Mouse (Mus musculus): ENCODE data around the gene Poldip3. TPM values are rescaled to one million over a fixed set of nuclear protein-coding genes. Genes with fewer than 3 reads are reported as not detected.
"Not testable (repeated sequence)": the region's sequence is repeated elsewhere in the genome, so short reads cannot be mapped to it uniquely, and the experiment has no call there.

Gene Poldip3
- polyA plus RNA-seq, 1 experiment: 55.8 TPM

- 79% methylated on average over 2 of the region's 2 CpGs for WGBS
- no peak for DNase-seq (ENCODE audit: low read depth, low spot score)
Observed at GRCm38 (mm10) chr15:83135654-83136053, 13.5 kb downstream of the Poldip3 start.

DNA sequence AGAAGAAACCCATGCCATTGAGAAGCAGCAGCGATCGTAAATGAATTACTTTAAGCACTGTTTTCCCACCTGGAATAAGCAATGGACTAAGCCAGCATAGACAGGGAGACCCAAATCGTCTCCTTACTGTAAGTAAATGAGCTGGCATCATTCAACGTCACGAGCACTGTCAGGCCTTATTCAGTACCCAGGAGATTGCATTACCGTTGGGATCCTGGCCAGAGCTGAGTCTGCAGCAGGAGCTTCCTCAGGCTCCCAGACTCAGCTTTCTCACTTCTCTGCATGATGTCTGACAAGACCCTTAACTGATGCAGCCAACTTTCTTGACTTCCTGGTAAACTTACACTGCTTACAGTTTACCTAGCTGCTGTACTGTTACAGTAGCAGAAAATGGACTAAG lies 14.5 kb downstream of the Poldip3 start:
- no peak for DNase-seq (ENCODE audit: low read depth, low spot score)
- 85% methylated on average over 6 of the region's 6 CpGs for WGBS

GRCm38 (mm10) chr15:83129530-83130231 lies 19.5 kb downstream of the Poldip3 start:
- no peak for DNase-seq (ENCODE audit: low read depth, low spot score)
- 79% methylated on average over 7 of the region's 7 CpGs for WGBS

GRCm38 (mm10) chr15:83127037-83127436 lies 22.1 kb downstream of the Poldip3 start:
- WGBS: 83% methylated on average over 3 of the region's 3 CpGs
- DNase-seq (ENCODE audit: low read depth, low spot score): not testable (repeated sequence)

GRCm38 (mm10) chr15:83126582-83126981 lies 22.6 kb downstream of the Poldip3 start:
- no peak for DNase-seq (ENCODE audit: low read depth, low spot score)
- WGBS: 95% methylated on average over 9 of the region's 9 CpGs

- DNase-seq (ENCODE audit: low read depth, low spot score): no peak
- 62% methylated on average over 5 of the region's 5 CpGs for WGBS
Observed at GRCm38 (mm10) chr15:83124625-83125024, 24.6 kb downstream of the Poldip3 start.

- DNase-seq (ENCODE audit: low read depth, low spot score): peak; percentile 57
- 5% methylated on average over 32 of the region's 32 CpGs for WGBS
Observed at GRCm38 (mm10) chr15:83122566-83123145, 26.5 kb downstream of the Poldip3 start, which contains the start of gene Rrp7a. Gene Rrp7a (minus strand): TSS chr15:83122801.

- 4% methylated on average over 40 of the region's 43 CpGs for WGBS
- no peak for DNase-seq (ENCODE audit: low read depth, low spot score)
Observed at GRCm38 (mm10) chr15:83121709-83122565, 27.2 kb downstream of the Poldip3 start.

DNA sequence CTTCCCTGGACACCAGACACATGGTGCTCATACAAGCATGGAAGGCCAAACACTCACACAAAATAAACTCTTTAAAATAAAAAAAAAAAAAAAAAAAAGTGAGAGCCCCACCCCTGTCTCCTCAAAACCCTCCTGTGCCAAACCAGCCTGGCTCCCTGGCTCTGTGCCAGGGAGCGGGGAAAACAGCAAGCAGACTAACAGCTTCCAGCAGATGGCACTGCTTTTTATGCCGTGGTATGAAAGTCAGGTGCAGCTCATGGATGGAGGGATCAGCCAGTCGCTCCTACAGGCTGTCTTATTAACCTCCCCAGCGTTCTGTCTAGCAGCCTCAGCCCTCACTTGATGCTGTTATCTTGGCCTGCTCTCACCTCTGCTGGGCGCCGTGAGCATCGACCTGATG lies 30.8 kb downstream of the Poldip3 start:
- 33% methylated on average over 7 of the region's 7 CpGs for WGBS
- no peak for DNase-seq (ENCODE audit: low read depth, low spot score)

GRCm38 (mm10) chr15:83115071-83115470 lies 34.1 kb downstream of the Poldip3 start:
- WGBS: 81% methylated on average over 6 of the region's 6 CpGs

GRCm38 (mm10) chr15:83114106-83114505 lies 35.1 kb downstream of the Poldip3 start:
- 85% methylated on average over 9 of the region's 9 CpGs for WGBS

More at GRCm38 (mm10) chr15:83115071-83115470, 34.1 kb downstream of the Poldip3 start:
- no peak for DNase-seq (ENCODE audit: low read depth, low spot score)

DNA sequence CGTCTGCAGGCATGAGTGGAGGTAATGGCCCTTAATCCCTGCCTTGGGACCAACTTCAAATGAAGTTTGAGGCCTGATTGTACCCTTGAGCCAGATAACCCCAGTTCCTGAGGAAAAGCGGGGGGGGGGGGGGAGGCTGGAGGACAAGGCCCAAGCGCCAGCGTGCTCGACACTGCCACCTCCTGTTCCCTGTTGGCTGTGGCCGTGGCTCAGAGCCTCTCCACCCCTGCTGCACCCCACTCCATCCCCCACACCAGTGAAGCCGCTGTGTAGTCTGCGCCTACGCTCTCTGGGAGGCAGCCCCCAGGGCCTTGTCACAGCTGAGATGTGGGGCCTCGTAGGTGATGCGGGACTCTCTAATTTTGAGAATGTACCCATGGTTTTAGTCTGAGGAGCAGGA lies 36.3 kb downstream of the Poldip3 start:
- 17% methylated on average over 11 of the region's 11 CpGs for WGBS
- no peak for DNase-seq (ENCODE audit: low read depth, low spot score)

More at GRCm38 (mm10) chr15:83114106-83114505, 35.1 kb downstream of the Poldip3 start:
- DNase-seq (ENCODE audit: low read depth, low spot score): no peak

DNA sequence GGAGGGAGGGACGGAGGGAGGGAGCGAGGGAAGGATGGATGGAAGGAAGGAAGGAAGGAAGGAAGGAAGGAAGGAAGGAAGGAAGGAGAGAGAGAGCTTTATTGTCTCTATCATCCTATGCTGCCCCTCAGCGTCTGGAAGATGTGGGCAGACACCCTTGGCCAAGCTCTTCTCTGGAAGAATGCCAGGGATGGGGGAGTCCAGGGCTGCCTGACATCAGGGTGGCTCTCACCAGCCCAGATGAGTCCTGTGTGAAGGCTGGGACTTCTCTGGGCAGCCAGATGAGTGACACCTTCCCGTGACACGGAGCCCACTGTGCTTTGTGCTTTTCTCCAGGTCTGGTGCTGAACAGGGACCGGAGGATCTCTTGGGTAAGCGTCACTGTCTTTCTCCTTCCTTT lies 37.3 kb downstream of the Poldip3 start:
- no peak for DNase-seq (ENCODE audit: low read depth, low spot score)
- WGBS: 89% methylated on average over 7 of the region's 7 CpGs

DNA sequence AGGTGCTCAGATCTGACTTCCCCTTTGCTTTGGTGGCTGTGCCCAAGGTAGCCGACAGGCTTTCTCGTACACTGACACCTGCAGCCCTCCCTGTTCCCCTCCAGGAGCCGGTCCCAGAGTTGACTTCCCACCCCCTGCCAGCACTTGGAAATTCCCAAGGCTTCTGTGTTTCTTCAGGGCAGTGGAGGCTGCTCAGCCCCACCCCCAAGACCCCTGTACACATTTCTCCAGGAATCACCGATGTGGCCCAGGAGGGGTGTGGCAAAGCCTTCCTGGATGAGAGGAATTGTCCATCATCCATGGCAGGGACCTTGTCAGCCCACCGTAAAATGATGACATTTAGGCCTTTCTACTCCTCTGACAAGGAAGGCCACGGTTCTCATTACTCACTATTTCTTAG lies 37.9 kb downstream of the Poldip3 start:
- no peak for DNase-seq (ENCODE audit: low read depth, low spot score)
- WGBS: 64% methylated on average over 6 of the region's 6 CpGs

DNA sequence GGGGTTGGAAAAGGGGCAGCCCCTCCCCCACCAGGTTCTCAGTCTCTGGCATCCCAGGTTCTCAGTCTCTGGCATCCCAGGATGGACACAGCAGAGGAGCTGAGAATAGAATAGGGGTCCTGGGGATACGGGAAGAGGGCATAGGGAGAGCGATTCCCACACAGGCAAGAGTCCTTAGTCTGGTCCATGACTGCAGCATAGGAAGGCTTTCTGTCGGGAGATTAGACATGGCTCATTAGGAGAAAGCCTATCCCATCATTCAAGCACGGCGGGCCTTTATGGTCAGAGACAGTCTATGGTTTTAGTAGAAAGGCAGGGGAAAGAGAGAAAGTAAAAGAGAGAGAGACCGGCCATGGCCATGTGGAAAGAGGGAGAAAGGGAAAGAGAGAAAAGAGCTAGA lies 41.4 kb downstream of the Poldip3 start:
- no peak for DNase-seq (ENCODE audit: low read depth, low spot score)
- 95% methylated on average over 6 of the region's 6 CpGs for WGBS

GRCm38 (mm10) chr15:83106426-83106825 lies 42.8 kb downstream of the Poldip3 start:
- 24% methylated on average over 6 of the region's 6 CpGs for WGBS
- no peak for DNase-seq (ENCODE audit: low read depth, low spot score)

- no peak for DNase-seq (ENCODE audit: low read depth, low spot score)
- WGBS: 65% methylated on average over 1 of the region's 1 CpGs
Observed at GRCm38 (mm10) chr15:83103111-83103510, 46.1 kb downstream of the Poldip3 start.

- no peak for DNase-seq (ENCODE audit: low read depth, low spot score)
- WGBS: under 1% methylated on average over 8 of the region's 8 CpGs
Observed at GRCm38 (mm10) chr15:83100332-83100662, 48.9 kb downstream of the Poldip3 start.

DNA sequence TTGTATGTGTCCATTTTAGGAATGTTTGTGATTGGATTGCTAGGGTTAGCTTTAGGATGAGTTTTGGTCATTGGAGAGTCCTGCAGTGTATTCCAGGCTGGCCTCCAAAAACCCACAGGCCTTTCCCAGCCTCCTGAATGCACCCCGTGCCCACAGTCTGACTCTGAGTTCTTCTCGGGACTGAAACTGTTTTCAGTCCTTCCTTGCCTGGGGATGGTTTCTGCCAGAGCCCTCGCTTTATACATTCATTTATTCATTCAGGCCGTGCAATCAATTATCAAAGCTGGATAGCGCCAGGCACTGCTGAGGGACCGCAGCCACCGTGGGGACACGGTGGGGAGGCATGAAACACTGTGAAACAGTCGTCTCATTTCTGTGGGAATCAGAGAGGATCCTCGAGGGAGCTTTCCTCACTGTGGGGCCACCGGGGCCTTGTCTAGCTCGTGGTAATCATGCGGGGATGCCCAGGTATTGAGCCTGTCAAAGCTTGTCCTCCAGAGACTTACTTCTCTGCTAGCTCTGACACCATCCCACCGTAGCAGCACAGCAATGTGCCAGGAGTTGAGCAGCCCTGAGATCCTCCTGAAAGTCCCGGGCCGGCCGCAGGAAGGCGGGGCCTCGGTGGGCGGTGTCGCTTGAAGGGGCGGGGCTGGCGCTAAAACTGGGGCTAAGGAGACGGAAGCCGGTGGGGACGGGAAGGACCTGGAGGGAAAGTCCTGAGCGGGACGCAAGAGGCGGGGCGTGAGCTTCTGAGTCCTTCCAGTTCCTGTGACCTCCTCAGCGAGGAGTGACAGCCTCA lies 49.5 kb downstream of the Poldip3 start:
- 4% methylated on average over 31 of the region's 31 CpGs for WGBS
- peak; percentile 86 for DNase-seq (ENCODE audit: low read depth, low spot score)

- WGBS: 44% methylated on average over 2 of the region's 2 CpGs
- DNase-seq (ENCODE audit: low read depth, low spot score): no peak
Observed at GRCm38 (mm10) chr15:83095950-83096349, 53.2 kb downstream of the Poldip3 start.

All from large intestine, adult 2 months (tissue).